Comparison of ENCODE assay signal across 10 mouse cellular contexts in genomic region chr15:101160591-101160990, GRCm38 (mm10). TPM values are rescaled to one million over a fixed set of nuclear protein-coding genes. Genes with fewer than 3 reads are reported as not detected.
DNase-seq lines count a peak whose midpoint lies in the region; ATAC-seq and TF ChIP-seq lines count a peak whose summit lies in the region.
"Had no signal": no experiment of that assay in that cellular context is flagged by ENCODE, and none has a peak within 500 bp of the region (broad histone marks: within the 10 kb centered on the region; RNA-seq: fewer than 3 reads in every experiment).

No protein-coding gene starts in this region.

- WGBS in embryonic facial prominence, embryonic 14.5 days: 17% methylated on average over 6 of the region's 7 CpGs
- 7% methylated on average over 7 of the region's 7 CpGs for WGBS in hindbrain, postnatal 0 days

- H3K36me3 ChIP-seq in embryonic facial prominence, embryonic 14.5 days (ENCODE audit: control insufficient read depth, insufficient read depth, low read length): no peaks in the 10 kb centered on the region
- no peaks in the 10 kb centered on the region for H3K36me3 ChIP-seq in hindbrain, postnatal 0 days (ENCODE audit: insufficient read depth, low read length)

- TF ChIP-seq CTCF in hindbrain, postnatal 0 days (IDR thresholded peaks at IDR 0.05; ENCODE audit: low read depth): no peak

- 0 out of 2 replicates have a peak, but pooled peaks cover 11% of the 10 kb centered on the region for H3K9me3 ChIP-seq in embryonic facial prominence, embryonic 14.5 days (ENCODE audit: control insufficient read depth, low read length)
- H3K9me3 ChIP-seq in hindbrain, postnatal 0 days (ENCODE audit: low read length): no peaks in the 10 kb centered on the region

- ATAC-seq in embryonic facial prominence, embryonic 14.5 days (ENCODE audit: low read depth): 0 out of 2 replicates have a peak, but pooled peaks have one; percentile 17
- ATAC-seq in hindbrain, postnatal 0 days: peak; percentile 85

- H3K4me1 ChIP-seq in embryonic facial prominence, embryonic 14.5 days (ENCODE audit: control insufficient read depth, insufficient read depth, low read length): peaks cover 32% of the 10 kb centered on the region
- peaks cover 17% of the 10 kb centered on the region; the same call in 1 of the 2 replicates for H3K4me1 ChIP-seq in hindbrain, postnatal 0 days (ENCODE audit: insufficient read depth, low read length)

- H3K27me3 ChIP-seq in embryonic facial prominence, embryonic 14.5 days (replicated peaks; ENCODE audit: control insufficient read depth, insufficient read depth, low read length): no peaks in the 10 kb centered on the region
- H3K27me3 ChIP-seq in hindbrain, postnatal 0 days (ENCODE audit: insufficient read depth, low read length): no peaks in the 10 kb centered on the region

- no peak overlapping the region for H3K4me2 ChIP-seq in embryonic facial prominence, embryonic 14.5 days (ENCODE audit: low read depth, low read length)
- peak overlapping the region; percentile 27 for H3K4me2 ChIP-seq in hindbrain, postnatal 0 days (ENCODE audit: low read depth, low read length)

- peak; percentile 69 for DNase-seq in embryo, embryonic 10.5 days (ENCODE audit: low spot score)
- DNase-seq in embryonic facial prominence, embryonic 14.5 days (ENCODE audit: low spot score): peak; percentile 77
- peak; percentile 86 for DNase-seq in hindbrain, postnatal 0 days (ENCODE audit: low spot score)
- DNase-seq in neural tube, embryonic 10.5 days (ENCODE audit: extremely low spot score, low spot score): peak; percentile 32
- no peak for DNase-seq in thymus, postnatal 36 days
- no peak for DNase-seq in Muller cell, postnatal 12 days (ENCODE audit: inconsistent ontology term)
- no peak for DNase-seq in spleen, postnatal 14 days (ENCODE audit: low spot score in 2 of 2)
- DNase-seq: cerebellum, adult 9-11 months had no signal

- no peak overlapping the region for H3K4me3 ChIP-seq in embryonic facial prominence, embryonic 14.5 days (ENCODE audit: low read depth, low read length)
- no peak overlapping the region for H3K4me3 ChIP-seq in hindbrain, postnatal 0 days (ENCODE audit: low read length)

- no peak overlapping the region for H3K9ac ChIP-seq in embryonic facial prominence, embryonic 14.5 days (ENCODE audit: low read depth, low read length)
- no peak overlapping the region for H3K9ac ChIP-seq in hindbrain, postnatal 0 days (replicated peaks; ENCODE audit: low read length)

- H3K27ac ChIP-seq in embryonic facial prominence, embryonic 14.5 days (replicated peaks; ENCODE audit: low read depth, low read length): 0 out of 2 replicates have a peak overlapping the region, but pooled peaks have one; percentile 33
- H3K27ac ChIP-seq in hindbrain, postnatal 0 days: peak overlapping the region; percentile 17; the same call in 1 of the 2 replicates

RNA-seq across cellular contexts. Expression of gene Acvr1b, which starts 13.3 kb away (rescaled TPM):
- 10.2 and 10.7 TPM in 2 replicates for polyA plus RNA-seq in embryonic facial prominence, embryonic 14.5 days (2014; fragmentation: Nextera tagmentation; extraction: Ambion mirVana)
- total RNA-seq in hindbrain, postnatal 0 days (2014; rRNA removed): 74.5 and 86.2 TPM in 2 replicates
- 14.0 and 14.6 TPM in 2 replicates for polyA plus RNA-seq in hindbrain, postnatal 0 days (2015; fragmentation: Nextera tagmentation; extraction: Ambion mirVana)

RNA-seq across cellular contexts. Expression of gene Acvrl1, which starts 32.3 kb away (rescaled TPM):
- 11.5 and 13.5 TPM in 2 replicates for polyA plus RNA-seq in embryonic facial prominence, embryonic 14.5 days (2014; fragmentation: Nextera tagmentation; extraction: Ambion mirVana)
- 16.8 and 21.6 TPM in 2 replicates for total RNA-seq in hindbrain, postnatal 0 days (2014; rRNA removed)
- polyA plus RNA-seq in hindbrain, postnatal 0 days (2015; fragmentation: Nextera tagmentation; extraction: Ambion mirVana): 7.0 and 7.3 TPM in 2 replicates

RNA-seq across cellular contexts. Expression of gene Ankrd33, which starts 45.0 kb away (rescaled TPM):
- polyA plus RNA-seq in embryonic facial prominence, embryonic 14.5 days (2014; fragmentation: Nextera tagmentation; extraction: Ambion mirVana): not detected in 2 replicates
- not detected in 2 replicates for total RNA-seq in hindbrain, postnatal 0 days (2014; rRNA removed)
- not detected in 2 replicates for polyA plus RNA-seq in hindbrain, postnatal 0 days (2015; fragmentation: Nextera tagmentation; extraction: Ambion mirVana)
- total RNA-seq: liver, adult 2 months had no signal
- polyA plus RNA-seq: heart, embryonic 14.5 days; liver, adult 2 months had no signal

Comparison
In these comparisons a context has a peak if more than half of its experiments do, and no peak if none do; other contexts are left out.
1. DNase-seq: peak in embryo, embryonic 10.5 days (single experiment), embryonic facial prominence, embryonic 14.5 days (single experiment), hindbrain, postnatal 0 days (single experiment) and neural tube, embryonic 10.5 days (single experiment); none in thymus, postnatal 36 days (0 of 2), Muller cell, postnatal 12 days (single experiment) and spleen, postnatal 14 days (0 of 2).